Mouse (Mus musculus): ENCODE data around the gene Pcbd1.
"Not testable (repeated sequence)": the region's sequence is repeated elsewhere in the genome, so short reads cannot be mapped to it uniquely, and the experiment has no call there.

DNA sequence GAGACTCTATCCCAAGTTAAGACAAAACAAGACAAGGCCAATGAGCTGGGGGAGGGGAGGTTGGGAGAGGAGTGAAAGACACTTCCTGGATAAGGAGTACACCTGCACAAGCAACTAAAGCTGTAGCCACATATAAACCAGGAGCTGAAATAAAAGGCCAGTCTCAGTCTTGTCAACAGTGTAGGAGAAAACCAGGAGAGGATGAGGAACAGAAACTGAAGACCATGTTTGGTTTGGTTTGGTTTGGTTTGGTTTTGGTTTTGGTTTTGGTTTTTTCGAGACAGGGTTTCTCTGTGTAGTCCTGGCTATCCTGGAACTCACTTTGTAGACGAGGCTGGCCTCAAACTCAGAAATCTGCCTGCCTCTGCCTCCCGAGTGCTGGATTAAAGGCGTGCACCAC lies 32.6 kb downstream of the Pcbd1 start:
- TF ChIP-seq CTCF, EP300 (IDR thresholded peaks at IDR 0.05; ENCODE audit: low read depth): not testable (repeated sequence)
